Mouse (Mus musculus): Measurements from ENCODE around the gene Olfr169. TPM values are rescaled to one million over a fixed set of nuclear protein-coding genes. Genes with fewer than 3 reads are reported as not detected.
"Not testable (repeated sequence)": the region's sequence is repeated elsewhere in the genome, so short reads cannot be mapped to it uniquely, and the experiment has no call there.

Gene Olfr169
- polyA plus RNA-seq (2015; fragmentation: Nextera tagmentation; extraction: Ambion mirVana) = not detected in 2 replicates

GRCm38 (mm10) chr16:19571709-19572108 is at the start of gene Olfr169:
Gene Olfr169 (minus strand): TSS chr16:19571809.
- ATAC-seq (ENCODE audit: insufficient read depth, low FRiP score, low read depth); H3K27ac ChIP-seq; H3K4me3 ChIP-seq (replicated peaks); H3K9ac ChIP-seq; H3K4me1 ChIP-seq; H3K27me3 ChIP-seq (replicated peaks); H3K36me3 ChIP-seq; H3K9me3 ChIP-seq; H3K4me2 ChIP-seq: not testable (repeated sequence)
- WGBS = 86% methylated on average over 2 of the region's 2 CpGs

- not testable (repeated sequence) for ATAC-seq (ENCODE audit: insufficient read depth, low FRiP score, low read depth); H3K4me1 ChIP-seq; H3K4me3 ChIP-seq (replicated peaks); H3K27me3 ChIP-seq (replicated peaks); H3K27ac ChIP-seq; H3K4me2 ChIP-seq; H3K9me3 ChIP-seq; H3K9ac ChIP-seq; H3K36me3 ChIP-seq
- 83% methylated on average over 2 of the region's 2 CpGs for WGBS
These were observed 40.2 kb upstream of the Olfr169 start, which contains the start of gene Olfr170 for GRCm38 (mm10) chr16:19611782-19612181. Gene Olfr170 (minus strand): TSS chr16:19611882.

- H3K27ac ChIP-seq = no peak overlapping the region
- H3K9ac ChIP-seq = no peak overlapping the region
- no peaks in the 10 kb centered on the region for H3K4me1 ChIP-seq
- H3K9me3 ChIP-seq = no peaks in the 10 kb centered on the region
- no peaks in the 10 kb centered on the region for H3K36me3 ChIP-seq
- H3K4me2 ChIP-seq = no peak overlapping the region
- H3K27me3 ChIP-seq (replicated peaks) = no peaks in the 10 kb centered on the region
- 59% methylated on average over 2 of the region's 2 CpGs for WGBS
- ATAC-seq (ENCODE audit: insufficient read depth, low FRiP score, low read depth) = no peak
- no peak overlapping the region for H3K4me3 ChIP-seq (replicated peaks)
These were observed 31.6 kb upstream of the Olfr169 start for GRCm38 (mm10) chr16:19603166-19603565.

GRCm38 (mm10) chr16:19553429-19553828 is 18.2 kb downstream of the Olfr169 start:
- 76% methylated on average over 7 of the region's 7 CpGs for WGBS
- not testable (repeated sequence) for H3K9me3 ChIP-seq; H3K4me3 ChIP-seq (replicated peaks); H3K36me3 ChIP-seq; H3K27ac ChIP-seq; H3K4me1 ChIP-seq; H3K9ac ChIP-seq; ATAC-seq (ENCODE audit: insufficient read depth, low FRiP score, low read depth); H3K4me2 ChIP-seq; H3K27me3 ChIP-seq (replicated peaks)

GRCm38 (mm10) chr16:19552246-19552645 is 19.4 kb downstream of the Olfr169 start:
- not testable (repeated sequence) for ATAC-seq (ENCODE audit: insufficient read depth, low FRiP score, low read depth); H3K4me2 ChIP-seq; H3K9me3 ChIP-seq; H3K27me3 ChIP-seq (replicated peaks); H3K27ac ChIP-seq; H3K9ac ChIP-seq; H3K36me3 ChIP-seq; H3K4me1 ChIP-seq; H3K4me3 ChIP-seq (replicated peaks)
- WGBS = 81% methylated on average over 3 of the region's 3 CpGs

GRCm38 (mm10) chr16:19535455-19535854 is 36.2 kb downstream of the Olfr169 start, which contains the start of gene Olfr168:
Gene Olfr168 (minus strand): TSS chr16:19535555.
- H3K9ac ChIP-seq = no peak within 1 kb of the TSS
- no peak for ATAC-seq (ENCODE audit: insufficient read depth, low FRiP score, low read depth)
- no peak within 1 kb of the TSS for H3K4me2 ChIP-seq
- H3K36me3 ChIP-seq = no peaks in the 10 kb centered on the region
- no peak within 1 kb of the TSS for H3K4me3 ChIP-seq (replicated peaks)
- H3K27ac ChIP-seq = no peak within 1 kb of the TSS
- no peaks in the 10 kb centered on the region for H3K27me3 ChIP-seq (replicated peaks)
- no peaks in the 10 kb centered on the region for H3K9me3 ChIP-seq
- H3K4me1 ChIP-seq = no peaks in the 10 kb centered on the region

GRCm38 (mm10) chr16:19522166-19522565 is 49.4 kb downstream of the Olfr169 start, which contains the start of gene Olfr167:
Gene Olfr167 (minus strand): TSS chr16:19522266.
- Histone ChIP-seq H3K27me3 (replicated peaks) (no peaks in the 10 kb centered on the region), H3K27ac (no peak within 1 kb of the TSS), H3K36me3 (no peaks in the 10 kb centered on the region), H3K9ac (no peak within 1 kb of the TSS), H3K4me1 (no peaks in the 10 kb centered on the region), H3K4me2 (no peak within 1 kb of the TSS), H3K4me3 (replicated peaks) (no peak within 1 kb of the TSS), H3K9me3 (no peaks in the 10 kb centered on the region)
- WGBS = 82% methylated on average over 2 of the region's 2 CpGs
- ATAC-seq (ENCODE audit: insufficient read depth, low FRiP score, low read depth) = no peak

Other genes starting within 250 kb of the Olfr169 start
- gene Olfr165, start 148.7 kb downstream of the Olfr169 start, polyA plus RNA-seq (2015; fragmentation: Nextera tagmentation; extraction: Ambion mirVana) = not detected in 2 replicates
- not detected in 2 replicates for gene Olfr166, start 88.1 kb downstream of the Olfr169 start, polyA plus RNA-seq (2015; fragmentation: Nextera tagmentation; extraction: Ambion mirVana)
- gene Olfr167, start 49.5 kb downstream of the Olfr169 start, polyA plus RNA-seq (2015; fragmentation: Nextera tagmentation; extraction: Ambion mirVana) = not detected in 2 replicates
- not detected in 2 replicates for gene Olfr168, start 36.3 kb downstream of the Olfr169 start, polyA plus RNA-seq (2015; fragmentation: Nextera tagmentation; extraction: Ambion mirVana)
- not detected in 2 replicates for gene Olfr170, start 40.1 kb upstream of the Olfr169 start, polyA plus RNA-seq (2015; fragmentation: Nextera tagmentation; extraction: Ambion mirVana)
- gene Olfr171, start 58.1 kb upstream of the Olfr169 start, polyA plus RNA-seq (2015; fragmentation: Nextera tagmentation; extraction: Ambion mirVana) = not detected in 2 replicates
- gene Lamp3, start 134.6 kb upstream of the Olfr169 start, polyA plus RNA-seq (2015; fragmentation: Nextera tagmentation; extraction: Ambion mirVana) = 0.04 and 0.14 TPM in 2 replicates
- gene B3gnt5, start 188.4 kb upstream of the Olfr169 start, polyA plus RNA-seq (2015; fragmentation: Nextera tagmentation; extraction: Ambion mirVana) = 13.3 and 13.4 TPM in 2 replicates